Mouse (Mus musculus) neural tube, embryonic 14.5 days (tissue): ENCODE data around the gene Hist2h4. TPM values are rescaled to one million over a fixed set of nuclear protein-coding genes. Genes with fewer than 3 reads are reported as not detected.
"Not testable (repeated sequence)": the region's sequence is repeated elsewhere in the genome, so short reads cannot be mapped to it uniquely, and the experiment has no call there.

ENCODE experiments used
- ATAC-seq: fragments of 200-750 bp; cut with Nextera tagmentation; 2 replicates; pipeline ENCODE4 v1.8.0; 2017; ENCODE audit warnings: low read depth, mild to moderate bottlenecking, moderate TSS enrichment, moderate library complexity
- H3K27ac ChIP-seq: fragments of 300-500 bp; sonication (generic); 2 replicates; pipeline ENCODE4 v1.5.1; 2014; ENCODE audit warnings: low read depth, mild to moderate bottlenecking, control low read depth, low read length, moderate library complexity, mixed read lengths
- H3K27me3 ChIP-seq: fragments of 300-500 bp; sonication (generic); 2 replicates; pipeline ENCODE4 v1.6.1; 2014; ENCODE audit warnings: low read length; ENCODE audit not compliant: control insufficient read depth, insufficient read depth
- H3K36me3 ChIP-seq: fragments of 300-500 bp; sonication (generic); 2 replicates; pipeline ENCODE4 v1.6.1; 2014; ENCODE audit warnings: low read length, mixed read lengths; ENCODE audit not compliant: control insufficient read depth, insufficient read depth
- H3K4me1 ChIP-seq: fragments of 300-500 bp; sonication (generic); 2 replicates; pipeline ENCODE4 v1.6.1; 2014; ENCODE audit warnings: low read length; ENCODE audit not compliant: control insufficient read depth, insufficient read depth
- H3K4me2 ChIP-seq: fragments of 300-500 bp; sonication (generic); 2 replicates; pipeline ENCODE4 v1.6.1; 2014; ENCODE audit warnings: mild to moderate bottlenecking, low read depth, low read length, control low read depth
- H3K4me3 ChIP-seq: fragments of 300-500 bp; sonication (generic); 2 replicates; pipeline ENCODE4 v1.5.1; 2014; ENCODE audit warnings: low read depth, low read length, control low read depth, mixed read lengths
- H3K9ac ChIP-seq: fragments of 300-500 bp; sonication (generic); replicated peaks from 2 replicates; pipeline ENCODE4 v1.6.1; 2014; ENCODE audit warnings: low read depth, mild to moderate bottlenecking, control low read depth, low read length, mixed read lengths
- H3K9me3 ChIP-seq: fragments of 300-500 bp; sonication (generic); 2 replicates; pipeline ENCODE4 v1.6.1; 2016; ENCODE audit warnings: low read length; ENCODE audit not compliant: control insufficient read depth
- whole genome bisulfite sequencing: fragments of 180-500 bp; shearing (Covaris S2); extraction: QIAGEN DNeasy Blood & Tissue Kit; methylation state at CpG from one replicate; pipeline ENCODE4 v1.1.7; 2014; 5-methylcytosine and 5-hydroxymethylcytosine counted together
- polyA plus RNA-seq: library from polyadenylated mRNA; unstranded; fragments of >200 nt; fragmentation: Nextera tagmentation; extraction: Ambion mirVana; gene quantifications from 2 replicates; pipeline ENCODE4 v1.2.1, GENCODE M21; 2014

Gene Hist2h4
- polyA plus RNA-seq, 1 experiment from 2014 or later: 4.2 TPM

GRCm38 (mm10) chr3:96250890-96251289 is 12.2 kb downstream of the Hist2h4 start:
- Histone ChIP-seq H3K27ac (no peak overlapping the region), H3K36me3 (no peaks in the 10 kb centered on the region), H3K4me2 (no peak overlapping the region), H3K4me1 (0 out of 2 replicates have a peak, but pooled peaks cover 4% of the 10 kb centered on the region), H3K9ac (no peak overlapping the region), H3K9me3 (no peaks in the 10 kb centered on the region), H3K27me3 (no peaks in the 10 kb centered on the region), H3K4me3 (no peak overlapping the region)
- 64% methylated on average over 3 of the region's 3 CpGs for WGBS
- no peak for ATAC-seq

DNA sequence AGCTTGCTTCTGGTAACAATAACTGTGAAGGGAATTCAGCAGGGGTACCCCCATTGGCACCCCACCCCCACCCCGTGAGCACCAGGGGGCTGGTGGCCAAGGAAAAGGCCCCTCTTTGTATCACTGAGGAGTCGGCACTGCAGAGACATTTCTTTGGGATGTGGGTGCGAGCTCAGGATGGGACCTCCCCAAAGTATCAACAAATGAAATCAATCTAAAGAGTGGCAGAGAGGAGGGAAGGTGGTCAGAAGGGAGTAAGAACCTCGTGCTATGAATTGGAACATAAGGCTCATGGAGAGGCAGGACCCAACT is 14.1 kb downstream of the Hist2h4 start:
- Histone ChIP-seq H3K9ac (no peak overlapping the region), H3K36me3 (no peaks in the 10 kb centered on the region), H3K4me2 (no peak overlapping the region), H3K9me3 (no peaks in the 10 kb centered on the region), H3K27me3 (no peaks in the 10 kb centered on the region), H3K4me1 (peaks cover 10% of the 10 kb centered on the region), H3K4me3 (no peak overlapping the region), H3K27ac (no peak overlapping the region)
- no peak for ATAC-seq
- 54% methylated on average over 4 of the region's 4 CpGs for WGBS

DNA sequence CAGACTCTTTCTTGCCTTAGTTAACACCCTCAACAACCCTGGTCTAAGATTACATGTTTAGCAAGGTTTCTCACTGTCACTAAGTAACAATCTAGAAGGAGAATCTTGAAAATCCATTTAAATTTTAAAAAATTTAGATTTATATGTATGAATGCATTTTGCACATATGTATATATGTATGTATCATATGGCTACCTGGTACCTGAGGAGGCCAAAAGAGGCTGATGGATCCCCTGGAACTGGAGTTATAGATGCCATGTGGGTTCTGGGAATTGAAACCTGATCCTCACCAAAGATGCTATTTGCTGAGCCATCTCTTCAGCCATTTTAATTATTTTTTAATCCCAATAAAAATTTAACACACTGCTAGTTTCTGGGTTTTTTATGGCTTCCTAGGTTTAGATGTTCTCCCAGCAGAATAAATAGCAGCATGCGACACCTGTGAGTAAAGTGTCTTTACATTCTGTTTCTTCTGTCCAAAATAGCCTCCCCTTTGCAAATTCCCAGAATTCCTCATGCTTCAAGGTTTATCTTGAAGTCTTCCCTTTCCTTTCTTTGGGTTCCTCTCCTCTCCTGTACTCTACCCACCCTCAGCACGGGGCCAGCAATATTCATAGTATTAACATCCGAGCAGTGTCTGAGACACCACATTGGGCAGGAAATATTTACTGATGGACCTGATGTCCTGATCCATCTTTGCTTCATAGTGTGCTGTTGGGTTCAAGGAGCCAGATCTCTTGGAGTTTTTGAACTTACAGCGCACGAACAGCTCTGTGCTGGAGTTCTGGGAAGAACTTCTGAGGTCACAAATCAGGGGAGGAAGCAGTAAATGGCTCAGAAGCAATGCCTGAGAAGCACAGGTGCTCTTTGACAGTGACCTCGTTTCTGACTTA is 14.7 kb downstream of the Hist2h4 start:
- no peak for ATAC-seq
- no peak overlapping the region for H3K4me3 ChIP-seq
- 50% methylated on average over 6 of the region's 6 CpGs for WGBS
- H3K27ac ChIP-seq: no peak overlapping the region
- H3K9me3 ChIP-seq: no peaks in the 10 kb centered on the region
- peaks cover 10% of the 10 kb centered on the region for H3K4me1 ChIP-seq
- H3K9ac ChIP-seq: no peak overlapping the region
- H3K27me3 ChIP-seq: no peaks in the 10 kb centered on the region
- no peak overlapping the region; the same call in 1 of the 2 replicates for H3K4me2 ChIP-seq
- H3K36me3 ChIP-seq: no peaks in the 10 kb centered on the region

DNA sequence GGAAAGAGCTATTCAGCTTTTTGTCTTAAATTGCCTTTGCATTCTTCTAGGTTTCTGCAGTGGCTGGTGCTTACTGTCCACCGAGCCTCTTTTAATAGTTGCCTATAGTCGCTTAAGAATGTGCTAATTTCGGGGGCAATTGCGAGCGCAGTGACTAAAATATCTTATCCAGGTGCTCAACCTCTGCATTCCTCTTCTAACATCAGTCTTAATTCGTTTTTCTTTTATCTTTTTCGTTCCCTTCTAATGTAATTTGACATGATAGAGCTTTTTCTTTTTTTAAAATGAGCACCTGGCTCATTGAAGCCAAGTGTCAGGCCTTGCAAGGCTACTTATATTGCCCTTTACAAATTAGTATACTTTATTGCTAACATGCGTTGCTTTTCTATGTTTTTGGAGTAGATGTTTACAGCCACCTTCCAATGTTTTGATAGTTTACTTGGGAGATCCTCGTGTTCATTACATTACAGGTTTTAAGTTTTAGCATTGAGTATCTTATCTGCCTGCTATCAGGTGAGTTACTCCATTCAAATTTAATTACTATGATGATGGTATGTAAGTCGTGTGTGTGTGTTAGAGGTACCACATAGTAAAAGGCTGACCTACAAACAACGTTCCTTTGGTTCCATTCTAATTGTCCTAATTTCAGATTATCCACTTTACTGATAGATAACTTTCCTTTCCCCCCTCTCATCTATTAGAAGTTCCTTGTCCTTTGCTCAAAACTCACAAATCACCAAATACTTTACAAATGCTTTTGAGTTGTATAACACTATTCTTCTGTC is 15.6 kb downstream of the Hist2h4 start:
- H3K4me2 ChIP-seq: peak overlapping the region; percentile 32; the same call in 1 of the 2 replicates
- H3K4me1 ChIP-seq: peaks cover 10% of the 10 kb centered on the region
- H3K27me3 ChIP-seq: no peaks in the 10 kb centered on the region
- ATAC-seq: no peak
- WGBS: 3% methylated on average over 11 of the region's 11 CpGs
- peak overlapping the region; percentile 17; the same call in 1 of the 2 replicates for H3K4me3 ChIP-seq
- no peak overlapping the region for H3K9ac ChIP-seq
- H3K9me3 ChIP-seq: no peaks in the 10 kb centered on the region
- H3K27ac ChIP-seq: no peak overlapping the region
- no peaks in the 10 kb centered on the region for H3K36me3 ChIP-seq

- peak within 1 kb of the TSS; percentile 24 for H3K4me3 ChIP-seq
- H3K4me2 ChIP-seq: peak within 1 kb of the TSS; percentile 32; the same call in 1 of the 2 replicates
- H3K27me3 ChIP-seq, H3K27ac ChIP-seq, H3K4me1 ChIP-seq, H3K9me3 ChIP-seq, H3K9ac ChIP-seq, H3K36me3 ChIP-seq: not testable (repeated sequence)
- no CpG with 5 or more reads among the region's 47 CpGs for WGBS
- ATAC-seq: peak; percentile 86
Observed at GRCm38 (mm10) chr3:96246427-96246856, 16.7 kb downstream of the Hist2h4 start, which contains the start of gene Hist2h3c1. Gene Hist2h3c1, plus strand, starts transcription at chr3:96246685.

DNA sequence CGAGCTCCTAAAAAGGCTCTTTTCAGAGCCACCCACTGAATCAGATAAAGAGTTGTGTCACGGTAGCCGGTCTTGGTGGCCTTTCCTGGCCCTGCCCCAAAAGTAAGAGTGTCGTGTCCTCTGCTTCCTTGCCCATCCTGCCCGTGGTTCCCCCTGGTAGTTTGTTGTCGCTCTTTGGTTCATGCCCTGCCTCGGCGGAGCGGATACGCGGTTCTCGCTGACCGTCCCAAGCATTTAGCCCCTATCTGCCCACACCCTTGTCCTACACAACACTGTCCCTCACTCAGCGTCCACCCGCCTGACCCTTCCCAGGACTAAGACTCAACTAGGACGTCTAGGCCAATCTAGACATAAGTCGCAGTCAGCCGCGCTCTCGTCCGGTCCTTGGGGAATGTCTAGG is 17.1 kb downstream of the Hist2h4 start:
- ATAC-seq, H3K9ac ChIP-seq, H3K27ac ChIP-seq, H3K9me3 ChIP-seq, H3K4me1 ChIP-seq, H3K36me3 ChIP-seq, H3K27me3 ChIP-seq: not testable (repeated sequence)
- Histone ChIP-seq H3K4me3 (peak overlapping the region; percentile 24), H3K4me2 (peak overlapping the region; percentile 29; the same call in 1 of the 2 replicates)
- WGBS: under 1% methylated on average over 10 of the region's 21 CpGs

DNA sequence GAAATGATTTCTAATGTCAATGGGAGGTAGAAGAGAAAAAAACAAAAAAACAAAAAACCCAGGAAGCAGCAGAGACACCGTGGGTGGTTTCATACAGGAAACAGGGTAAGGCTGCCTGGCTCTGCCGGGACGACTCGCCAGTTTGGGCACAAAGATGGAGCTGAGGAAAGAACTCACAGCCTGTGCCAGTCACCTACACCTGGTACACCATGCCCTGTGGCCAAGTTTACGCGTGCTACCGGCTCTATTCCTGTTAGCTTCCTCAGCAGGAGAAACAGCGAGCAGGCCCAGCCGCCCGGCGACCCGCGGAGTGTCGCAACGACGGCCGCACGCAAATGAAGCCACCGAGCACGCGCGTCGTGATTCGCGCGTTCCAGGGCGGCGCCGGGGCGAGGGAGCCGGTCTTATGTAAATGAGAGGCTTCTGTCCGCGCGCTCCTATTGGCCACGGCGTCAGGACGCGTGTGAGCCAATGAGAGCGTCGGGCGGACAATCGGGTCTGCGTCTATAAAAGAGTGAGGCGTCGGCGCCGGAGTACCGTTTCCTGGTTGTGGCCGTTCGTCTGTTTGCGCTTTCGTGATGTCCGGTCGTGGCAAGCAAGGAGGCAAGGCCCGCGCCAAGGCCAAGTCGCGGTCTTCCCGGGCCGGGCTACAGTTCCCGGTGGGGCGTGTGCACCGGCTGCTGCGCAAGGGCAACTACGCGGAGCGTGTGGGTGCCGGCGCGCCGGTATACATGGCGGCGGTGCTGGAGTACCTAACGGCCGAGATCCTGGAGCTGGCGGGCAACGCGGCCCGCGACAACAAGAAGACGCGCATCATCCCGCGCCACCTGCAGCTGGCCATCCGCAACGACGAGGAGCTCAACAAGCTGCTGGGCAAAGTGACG is 17.9 kb downstream of the Hist2h4 start, which contains the start of gene Hist2h2aa1:
TSS of gene Hist2h2aa1 (plus strand) at position 495 of the 884 bp plus-strand sequence.
- under 1% methylated on average over 22 of the region's 88 CpGs for WGBS

GRCm38 (mm10) chr3:96243921-96244572 is 19.1 kb downstream of the Hist2h4 start:
- Histone ChIP-seq H3K4me1 (peaks cover 12% of the 10 kb centered on the region), H3K27ac (peak overlapping the region; percentile 92; the same call in 1 of the 2 replicates), H3K4me3 (peak overlapping the region; percentile 42), H3K27me3 (no peaks in the 10 kb centered on the region), H3K9ac (no peak overlapping the region), H3K4me2 (peak overlapping the region; percentile 57), H3K36me3 (no peaks in the 10 kb centered on the region), H3K9me3 (no peaks in the 10 kb centered on the region)
- no peak for ATAC-seq
- 89% methylated on average over 7 of the region's 7 CpGs for WGBS

More for the DNA sequence above, 17.9 kb downstream of the Hist2h4 start, which contains the start of gene Hist2h2aa1:
- Histone ChIP-seq H3K9ac (peak within 1 kb of the TSS; percentile 62), H3K27ac (peak within 1 kb of the TSS; percentile 92), H3K4me3 (peak within 1 kb of the TSS; percentile 42), H3K4me2 (peak within 1 kb of the TSS; percentile 57), H3K4me1 (peaks cover 12% of the 10 kb centered on the region)
- not testable (repeated sequence) for H3K27me3 ChIP-seq, H3K36me3 ChIP-seq, H3K9me3 ChIP-seq
- peak; percentile 92 for ATAC-seq
